Mouse (Mus musculus): ENCODE measurements at regions not wholly inside any gene's neighbourhood (a gene's known extent, or its start where the extent isn't known, plus 50 kb on each side); places are given as distances from the start of the nearest gene placed in this dataset.

DNA sequence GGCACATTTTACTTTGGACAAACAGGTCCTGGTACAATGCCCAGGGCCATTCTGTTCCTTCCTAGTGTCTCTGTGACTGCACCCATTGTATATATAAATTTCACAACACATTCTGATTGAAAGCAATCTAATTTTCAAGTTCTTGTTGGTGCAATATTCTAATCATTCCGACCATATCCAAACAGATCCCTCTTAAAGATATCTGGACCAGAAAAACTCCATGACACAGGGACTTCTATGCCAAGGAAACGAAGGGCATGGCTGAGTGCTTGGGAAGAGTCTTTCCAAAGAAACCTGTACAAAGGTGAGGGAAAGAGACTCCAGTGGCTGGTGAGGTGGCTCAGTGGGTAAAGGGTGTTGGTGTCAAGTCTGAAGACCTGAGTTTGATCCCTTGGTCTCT lies 337.8 kb downstream of the Pmp22 start:
- no peak for TF ChIP-seq GATA1 (IDR thresholded peaks at IDR 0.05; ENCODE audit: borderline replicate concordance, low read length)
- TF ChIP-seq FLI1 (IDR thresholded peaks at IDR 0.05; ENCODE audit: low read length), result no peak
